Mouse (Mus musculus) heart, adult 9 months (tissue): ENCODE measurements around the gene Spi1.
"Not testable (repeated sequence)": the region's sequence is repeated elsewhere in the genome, so short reads cannot be mapped to it uniquely, and the experiment has no call there.

Experiments
- DNase-seq, 2 experiments: peaks; one replicate each; pipeline ENCODE4 v3.0.0; 2022; ENCODE audit warnings: low spot score in 2 of 2

Gene Spi1

GRCm38 (mm10) chr2:91081775-91082695 lies at the start of gene Spi1:
Gene Spi1, plus strand, starts transcription at chr2:91082390.
- no peak for DNase-seq

- DNase-seq: no peak
Measured at GRCm38 (mm10) chr2:91033000-91033399, 49.2 kb upstream of the Spi1 start.

GRCm38 (mm10) chr2:91035385-91035784 lies 46.8 kb upstream of the Spi1 start, which contains the start of gene Rapsn:
Gene Rapsn, plus strand, starts transcription at chr2:91035620.
- peak; percentile 58 to 63 for DNase-seq

DNA sequence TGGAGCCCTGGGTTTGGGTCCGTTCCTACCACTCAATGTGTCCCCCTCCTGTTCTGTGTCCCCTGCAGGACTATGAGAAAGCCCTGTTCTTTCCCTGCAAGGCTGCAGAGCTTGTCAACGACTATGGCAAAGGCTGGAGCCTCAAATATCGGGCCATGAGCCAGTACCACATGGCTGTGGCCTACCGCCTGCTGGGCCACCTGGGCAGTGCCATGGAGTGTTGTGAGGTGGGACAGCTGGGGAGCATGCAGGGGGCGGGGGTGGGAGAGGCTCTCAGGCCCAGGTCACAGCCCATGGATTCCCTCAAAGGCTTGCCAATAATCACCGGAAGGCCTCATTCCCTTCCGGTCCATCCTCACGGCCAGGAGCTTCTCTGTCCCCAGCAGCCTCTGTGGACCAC lies 40.4 kb upstream of the Spi1 start:
- DNase-seq: no peak

GRCm38 (mm10) chr2:91042651-91043398 lies 39.4 kb upstream of the Spi1 start:
- no peak for DNase-seq

GRCm38 (mm10) chr2:91044727-91045126 lies 37.5 kb upstream of the Spi1 start:
- DNase-seq: no peak

- not testable (repeated sequence) for DNase-seq
Measured at GRCm38 (mm10) chr2:91045805-91046204, 36.4 kb upstream of the Spi1 start.

GRCm38 (mm10) chr2:91047359-91047758 lies 34.8 kb upstream of the Spi1 start:
- no peak for DNase-seq

DNA sequence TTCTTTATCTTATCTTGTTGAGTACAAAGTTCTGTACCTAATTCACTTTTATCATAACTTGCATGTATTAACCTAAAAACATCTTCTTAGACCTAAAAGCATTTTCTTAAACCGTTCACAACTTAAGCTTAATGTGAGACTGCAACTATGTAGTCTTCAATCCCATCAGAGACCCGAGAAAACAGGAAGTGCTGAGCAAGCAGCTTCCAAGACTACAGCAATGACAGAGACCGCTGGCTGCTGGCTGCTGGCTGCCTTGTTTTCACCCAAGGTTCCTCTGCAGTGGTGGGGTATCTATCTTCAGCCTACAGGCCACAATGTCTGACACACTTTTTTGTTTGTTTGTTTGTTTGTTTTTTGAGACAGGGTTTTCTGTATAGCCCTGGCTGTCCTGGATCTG lies 30.3 kb upstream of the Spi1 start:
- no peak for DNase-seq

DNA sequence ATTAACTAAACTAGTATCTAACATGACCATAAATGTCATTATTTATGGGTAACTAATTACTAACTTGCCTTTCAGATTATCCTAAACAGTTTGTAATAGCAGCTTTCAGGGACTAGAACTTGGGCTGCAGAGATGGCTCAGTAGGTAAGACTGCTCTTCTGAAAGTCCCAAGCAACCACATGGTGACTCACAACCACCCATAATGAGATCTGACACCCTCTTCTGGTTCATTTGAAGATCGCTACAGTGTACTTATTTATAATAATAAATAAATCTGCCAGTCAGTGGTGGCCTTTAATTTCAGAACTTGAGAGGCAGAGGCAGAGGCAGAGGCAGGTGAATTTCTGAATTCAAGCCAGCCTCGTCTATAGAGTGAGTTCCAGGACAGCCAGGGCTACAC lies 29.4 kb upstream of the Spi1 start:
- no peak for DNase-seq

- DNase-seq: no peak
Measured at GRCm38 (mm10) chr2:91053181-91053933, 28.8 kb upstream of the Spi1 start.

DNA sequence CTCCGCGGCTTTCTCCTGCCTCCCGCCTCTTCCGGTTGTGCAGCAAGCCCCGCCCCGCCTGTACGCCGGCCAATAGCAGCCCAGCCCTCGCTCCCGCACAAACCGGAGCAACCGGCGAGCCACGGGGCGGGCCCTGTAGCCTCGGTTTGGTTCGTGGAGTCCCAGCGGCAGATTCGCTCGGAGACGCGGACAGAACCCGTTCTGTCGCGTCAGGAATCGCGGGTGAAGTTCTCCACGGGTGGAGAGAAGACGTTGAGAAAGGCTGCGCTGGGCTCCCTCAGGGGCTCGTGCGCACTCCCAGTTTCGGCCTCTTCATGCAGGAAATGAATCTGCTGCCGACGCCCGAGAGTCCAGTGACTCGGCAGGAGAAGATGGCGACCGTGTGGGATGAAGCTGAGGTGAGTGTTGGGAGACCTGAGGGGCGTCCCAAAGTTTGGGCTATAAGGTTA lies 28.2 kb upstream of the Spi1 start, which contains the start of gene Psmc3:
TSS of gene Psmc3 (plus strand) at position 76 of the 449 bp plus-strand sequence.
- peak; percentile 94 to 96 for DNase-seq

- no peak for DNase-seq
Measured at GRCm38 (mm10) chr2:91058435-91058834, 23.8 kb upstream of the Spi1 start.

GRCm38 (mm10) chr2:91059376-91059775 lies 22.8 kb upstream of the Spi1 start:
- no peak for DNase-seq

DNA sequence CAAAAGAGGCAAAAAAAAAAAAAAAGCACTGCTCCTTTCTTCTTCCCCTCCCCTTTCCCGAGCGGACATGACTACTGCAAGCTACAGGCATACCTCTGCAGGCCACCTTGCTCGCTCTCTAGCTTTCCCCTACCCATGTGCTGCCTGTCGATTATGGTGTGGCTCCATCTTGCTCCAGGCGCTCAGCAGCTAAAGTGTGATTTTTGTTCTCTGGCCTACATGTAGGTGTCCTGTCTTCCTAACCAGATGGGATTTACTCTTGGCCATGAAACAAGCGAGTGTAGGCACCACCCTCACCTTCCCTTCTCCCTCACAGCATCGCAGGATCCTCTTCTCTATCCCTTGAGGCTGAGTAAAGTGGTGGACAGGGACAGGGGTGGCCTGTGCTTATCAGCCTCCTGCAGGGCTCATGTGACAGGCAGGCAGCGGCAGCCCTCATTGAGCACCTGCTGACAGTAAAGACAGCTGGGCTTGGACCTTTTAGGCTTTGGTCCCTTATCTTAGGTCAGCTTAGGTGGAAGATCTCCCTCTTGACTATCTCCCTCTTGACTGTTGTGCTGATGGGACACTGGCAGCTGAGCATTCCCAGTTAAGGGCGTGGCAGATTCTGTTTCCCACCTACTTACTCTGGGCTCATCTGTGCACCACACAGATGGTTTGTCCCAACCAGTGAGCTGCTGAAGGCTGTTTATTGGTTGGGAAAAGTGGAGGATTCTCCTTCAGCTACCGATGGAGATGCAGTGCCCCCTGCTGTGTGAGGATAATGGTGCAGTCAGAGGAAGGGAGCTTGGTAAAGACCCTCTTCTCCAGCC lies 21.4 kb upstream of the Spi1 start:
- DNase-seq: no peak

GRCm38 (mm10) chr2:91061849-91062481 lies 20.2 kb upstream of the Spi1 start:
- DNase-seq: peak; percentile 61 to 69

GRCm38 (mm10) chr2:91062779-91063606 lies 19.2 kb upstream of the Spi1 start:
- no peak for DNase-seq

- no peak for DNase-seq
Measured at GRCm38 (mm10) chr2:91064211-91064610, 18.0 kb upstream of the Spi1 start.

DNA sequence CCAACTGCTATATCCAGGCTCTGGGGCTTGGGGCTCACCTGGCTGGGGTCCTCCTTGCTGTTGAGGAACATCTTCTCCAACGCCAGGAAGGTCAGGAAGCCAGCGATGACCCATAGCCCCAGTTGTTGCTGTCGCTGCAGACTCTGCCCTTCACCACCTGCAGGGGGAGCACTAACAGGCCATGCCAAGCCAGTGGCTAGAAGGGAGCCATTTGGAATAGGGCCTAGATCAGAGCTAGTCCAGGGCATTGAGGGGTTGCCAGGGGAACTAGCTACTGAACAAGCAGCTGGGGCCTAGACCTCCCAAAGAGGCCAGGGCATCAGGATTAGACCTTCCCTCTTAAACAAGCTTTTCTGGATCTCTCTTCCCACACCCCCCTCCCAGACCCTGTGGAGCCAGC lies 16.6 kb upstream of the Spi1 start:
- DNase-seq: peak in 1 of 2 experiments; percentile 38

DNA sequence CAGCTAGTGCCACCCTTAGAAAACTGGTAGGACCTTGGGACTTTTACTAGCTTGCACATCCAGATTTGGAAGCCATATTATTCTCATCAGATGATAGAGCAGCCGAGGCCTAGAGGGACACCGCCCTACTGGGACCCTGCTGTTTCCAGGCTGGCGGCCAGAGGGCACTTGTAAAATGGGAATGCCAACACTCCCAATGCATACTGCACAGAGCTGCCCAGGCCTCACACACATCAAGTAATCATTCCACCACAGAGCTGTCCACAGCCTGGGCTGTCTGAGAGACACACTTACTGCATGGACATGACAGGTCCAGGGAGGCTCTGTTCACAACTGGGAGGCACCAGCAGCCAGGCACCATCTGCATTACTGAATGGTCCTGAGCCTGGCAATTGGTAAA lies 15.7 kb upstream of the Spi1 start:
- DNase-seq: peak in 1 of 2 experiments; percentile 28
